Mouse (Mus musculus) duodenum, adult 2 months (tissue): ENCODE measurements around the gene Lsm14b. TPM values are rescaled to one million over a fixed set of nuclear protein-coding genes. Genes with fewer than 3 reads are reported as not detected.

Experiments
- polyA plus RNA-seq: library from polyadenylated mRNA; depleted of rRNA; stranded (reverse); fragments of >200 nt; gene quantifications from 2 replicates; pipeline ENCODE4 v1.2.3, GENCODE M21; 2012; ENCODE audit warnings: low replicate concordance; rRNA removed

The Lsm14b gene
- polyA plus RNA-seq, result 8.4 and 12.6 TPM in 2 replicates

GRCm38 (mm10) chr2:180024401-180025098, at the start of gene Lsm14b:
TSS of gene Lsm14b (plus strand) at chr2:180024987.

GRCm38 (mm10) chr2:179976628-179977343, 48.0 kb upstream of the Lsm14b start, which contains the start of gene Taf4:
TSS of gene Taf4 (minus strand) at chr2:179976646.

GRCm38 (mm10) chr2:180042256-180042857, 17.6 kb downstream of the Lsm14b start, which contains the start of the genes Psma7 and Ss18l1:
TSS of gene Psma7 (minus strand) at chr2:180042433.
TSS of gene Ss18l1 (plus strand) at chr2:180042509.

GRCm38 (mm10) chr2:180070481-180071453, 46.0 kb downstream of the Lsm14b start, which contains the start of gene Mtg2:
TSS of gene Mtg2 (plus strand) at chr2:180070588.

Other genes with a start within 250 kb of the Lsm14b start
- 7.2 and 9.6 TPM in 2 replicates for gene Taf4, start 48.3 kb upstream of the Lsm14b start, polyA plus RNA-seq
- gene Psma7, start 17.4 kb downstream of the Lsm14b start, polyA plus RNA-seq, result 113 and 121 TPM in 2 replicates
- gene Ss18l1, start 17.5 kb downstream of the Lsm14b start, polyA plus RNA-seq, result 4.0 and 4.5 TPM in 2 replicates
- 8.9 and 9.2 TPM in 2 replicates for gene Mtg2, start 45.6 kb downstream of the Lsm14b start, polyA plus RNA-seq
- gene Hrh3, start 79.5 kb downstream of the Lsm14b start, polyA plus RNA-seq, result 0.33 TPM in 1 of 2 replicates, not detected in the other
- gene Osbpl2, start 94.3 kb downstream of the Lsm14b start, polyA plus RNA-seq, result 13.1 and 16.0 TPM in 2 replicates
- gene Adrm1, start 146.5 kb downstream of the Lsm14b start, polyA plus RNA-seq, result 139 and 187 TPM in 2 replicates
- 39.0 and 40.2 TPM in 2 replicates for gene Lama5, start 200.9 kb downstream of the Lsm14b start, polyA plus RNA-seq
- gene Rps21, start 232.4 kb downstream of the Lsm14b start, polyA plus RNA-seq, result 1,302 and 2,566 TPM in 2 replicates
- gene Cables2, start 248.5 kb downstream of the Lsm14b start, polyA plus RNA-seq, result 18.6 and 22.5 TPM in 2 replicates